Mouse (Mus musculus) mesoderm, embryonic 11.5 days (tissue): Measurements from ENCODE around the gene AI464131.

Experiments used
- DNase-seq: peaks from one replicate; pipeline ENCODE4 v3.0.0-alpha.2; 2012; ENCODE audit warnings: low read depth, low spot score

Gene AI464131

DNA sequence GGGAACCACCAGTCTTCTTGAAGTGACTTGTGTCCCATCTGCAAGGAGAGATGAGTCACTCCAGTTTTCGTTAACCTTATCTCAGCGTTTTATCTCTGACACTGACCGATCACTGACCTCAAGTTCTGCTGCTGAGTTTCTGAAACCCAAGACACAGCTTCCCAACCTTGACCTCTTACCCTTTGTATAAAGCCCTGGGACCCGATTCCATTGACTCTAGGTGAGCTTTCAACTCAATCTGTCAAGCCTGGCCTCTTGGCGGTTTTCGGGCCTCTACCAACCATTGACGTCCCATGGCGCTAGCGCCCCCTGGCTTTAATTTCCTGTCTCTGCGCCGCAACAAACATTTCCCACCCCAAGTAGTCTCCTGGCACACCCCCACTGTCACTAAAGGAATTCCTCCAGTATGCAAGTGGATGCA is 2.3 kb upstream of the AI464131 start:
- DNase-seq = no peak

DNA sequence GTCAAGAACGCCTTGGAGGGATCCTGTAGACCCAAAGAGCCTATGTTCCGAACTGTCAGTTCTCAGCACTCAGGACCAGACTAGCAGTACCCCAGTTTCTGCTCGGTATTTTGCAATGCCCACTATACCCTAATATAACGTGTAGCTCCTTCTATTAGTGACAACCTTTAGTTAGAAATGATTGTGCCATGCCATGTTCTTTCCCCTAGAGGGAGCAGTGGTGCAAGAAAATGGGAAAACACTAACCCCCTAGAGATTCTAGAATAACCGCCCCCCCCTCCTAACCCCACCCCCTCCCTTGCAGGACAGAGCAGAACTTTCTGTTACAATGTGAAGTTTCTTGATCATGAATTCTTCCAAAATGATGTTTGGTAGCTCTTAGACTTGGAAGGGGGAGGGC is 1.4 kb upstream of the AI464131 start:
- DNase-seq = no peak

DNA sequence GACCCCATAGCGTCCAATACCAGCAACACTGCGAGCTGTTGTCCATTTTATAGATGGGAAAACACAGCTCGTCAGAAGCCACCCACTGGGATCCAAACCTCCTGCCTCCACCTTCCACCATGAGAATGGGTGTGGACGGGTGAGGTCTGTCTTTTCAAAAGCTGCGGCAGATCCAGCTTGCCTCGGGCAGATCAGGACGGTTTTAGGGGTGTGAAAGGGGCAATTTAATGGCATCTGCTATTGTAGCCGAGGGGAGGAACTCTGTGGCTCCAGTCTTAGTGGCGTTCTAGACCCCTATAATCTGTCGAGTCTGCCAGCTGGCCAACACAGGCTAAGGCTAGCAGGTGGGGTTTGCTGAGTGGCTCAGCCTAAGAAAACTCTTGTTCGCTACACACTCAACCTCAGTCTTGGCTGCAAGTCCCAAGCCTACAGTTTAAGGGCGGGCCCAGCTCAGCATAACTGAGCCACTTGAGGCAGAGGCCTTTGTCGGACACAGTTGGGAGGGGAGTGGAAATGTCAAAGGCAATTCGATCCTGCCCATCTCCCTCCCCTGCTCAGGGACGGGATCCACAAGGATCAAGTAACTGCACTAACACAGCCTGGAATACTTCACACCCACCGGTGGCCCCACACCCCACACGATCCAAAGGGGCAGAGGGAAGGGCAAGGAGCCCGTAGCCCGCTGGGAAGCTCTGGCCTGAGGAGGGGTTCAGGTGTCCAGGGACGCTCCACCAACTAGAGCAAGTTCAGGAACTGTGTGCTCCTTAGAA is 520 bp downstream of the AI464131 start:
- DNase-seq = peak; percentile 34

DNA sequence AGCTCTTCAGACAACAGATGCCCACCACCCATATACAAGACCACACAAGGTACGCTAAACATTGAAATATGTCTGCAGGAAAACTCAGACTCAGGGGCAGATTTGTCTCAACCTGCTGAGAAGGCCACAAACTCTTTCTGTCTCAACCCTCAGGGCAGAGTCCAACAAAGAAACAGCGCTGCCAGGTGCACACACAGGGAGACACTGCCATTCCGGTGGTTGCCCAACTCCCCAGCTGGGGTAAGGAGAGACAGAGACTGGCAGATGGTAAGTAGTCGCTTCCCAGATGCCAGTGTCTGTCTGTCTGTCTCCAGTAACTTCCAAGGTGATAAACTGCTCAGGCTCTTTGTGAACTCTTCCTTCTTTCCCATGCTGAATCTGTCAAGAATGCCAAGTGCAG is 2.1 kb downstream of the AI464131 start:
- no peak for DNase-seq

DNA sequence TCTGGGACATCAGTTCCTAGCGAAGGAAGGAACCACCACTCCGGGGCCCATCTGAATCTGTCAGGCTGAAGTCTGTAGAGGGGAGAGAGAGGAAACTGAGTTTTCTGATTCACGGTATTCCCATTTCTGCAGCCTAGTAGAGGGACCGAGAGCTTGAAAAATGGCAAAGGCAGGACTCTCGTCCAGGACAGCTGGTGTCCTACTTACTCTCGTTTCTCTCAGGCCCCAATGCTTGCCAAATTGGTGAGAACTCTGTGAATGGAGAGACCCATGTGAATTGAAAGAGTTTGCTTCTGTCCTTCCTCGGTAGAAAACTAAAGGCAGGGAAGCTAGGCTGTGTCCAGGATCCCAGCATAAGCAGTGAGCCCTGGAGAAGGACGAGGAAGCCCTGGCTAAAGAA is 3.3 kb downstream of the AI464131 start:
- no peak for DNase-seq

DNA sequence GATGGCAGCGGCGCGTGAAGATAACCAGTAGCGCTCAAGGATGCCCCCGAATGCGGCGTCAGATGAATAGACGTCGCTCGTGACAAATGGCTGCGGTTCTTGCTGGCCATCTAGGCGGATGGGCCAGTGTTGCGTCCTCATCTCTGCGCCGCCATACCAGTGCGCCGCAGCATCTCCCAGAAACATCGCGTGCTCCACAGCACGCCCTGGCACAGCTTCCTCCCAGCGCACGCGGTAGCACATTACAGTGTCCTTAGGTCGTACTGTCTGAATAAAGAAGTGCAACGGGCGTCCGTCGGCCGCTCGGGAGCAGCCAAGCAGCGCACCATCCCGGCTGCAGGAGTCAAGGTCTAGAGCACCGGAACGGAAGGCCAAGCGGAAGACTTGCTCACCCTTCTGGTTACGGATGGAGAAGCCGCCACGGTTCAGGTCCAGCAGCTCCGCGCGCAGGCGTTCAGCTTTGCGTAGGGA is 3.9 kb downstream of the AI464131 start:
- peak; percentile 43 for DNase-seq

DNA sequence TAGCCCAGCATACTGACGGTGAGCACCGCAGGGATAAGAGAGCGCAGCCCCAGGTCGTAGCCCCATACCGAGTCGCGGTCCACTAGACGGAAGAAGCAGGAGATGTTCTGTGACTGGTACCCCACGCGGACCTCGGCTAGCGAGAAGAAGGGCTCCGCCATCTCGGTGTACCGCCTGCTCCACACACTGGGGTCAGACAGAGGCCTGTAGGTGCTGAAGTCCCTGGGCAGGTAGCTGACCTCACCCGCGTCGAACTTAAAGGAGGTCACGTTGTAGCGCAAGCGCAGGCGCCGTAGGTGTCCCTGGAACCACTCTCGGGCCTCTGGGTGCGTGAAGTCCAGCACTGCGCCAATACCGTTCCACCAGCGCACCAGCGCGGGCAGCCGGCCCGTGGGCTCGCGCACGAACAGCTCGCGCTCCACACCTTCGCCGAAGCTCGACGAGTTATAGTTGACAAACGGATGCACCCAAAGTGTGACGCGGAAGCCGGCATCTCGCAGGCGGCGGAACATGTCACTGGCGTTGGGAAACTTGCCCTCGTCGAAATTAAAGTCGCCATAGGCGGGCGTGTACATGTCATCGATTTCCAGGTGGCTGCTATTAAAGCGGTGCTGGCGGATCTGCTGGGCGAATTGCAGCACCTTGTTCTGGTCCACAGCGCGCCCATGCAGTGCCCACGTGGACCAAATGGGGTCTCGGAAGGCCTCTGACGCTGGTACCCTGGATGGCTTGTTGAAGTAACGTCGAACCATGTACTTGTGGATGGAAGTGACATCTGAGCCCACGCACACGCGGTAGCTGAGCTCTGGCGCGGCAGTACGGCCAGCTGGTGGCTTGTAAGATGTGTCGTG is 4.7 kb downstream of the AI464131 start:
- no peak for DNase-seq

DNA sequence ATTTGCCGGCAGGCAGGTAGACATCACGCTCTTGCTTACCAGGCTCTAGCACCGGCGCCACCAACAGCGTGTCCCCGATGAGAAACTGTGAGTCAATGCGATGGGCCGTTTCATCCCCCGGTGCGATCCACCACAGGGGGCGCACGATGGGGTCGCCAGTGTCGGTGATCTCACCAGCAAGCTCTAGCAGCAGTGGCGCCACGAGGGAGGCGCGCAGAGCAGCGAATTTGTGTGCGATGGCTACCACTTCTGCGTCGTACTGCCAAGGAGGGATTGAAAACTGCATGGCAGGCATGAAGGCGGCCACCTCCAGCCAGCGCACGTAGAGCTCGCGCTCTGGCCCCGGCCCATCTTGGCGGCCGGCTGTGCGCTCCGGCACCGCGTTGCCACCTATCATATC is 5.3 kb downstream of the AI464131 start:
- DNase-seq = peak; percentile 49

DNA sequence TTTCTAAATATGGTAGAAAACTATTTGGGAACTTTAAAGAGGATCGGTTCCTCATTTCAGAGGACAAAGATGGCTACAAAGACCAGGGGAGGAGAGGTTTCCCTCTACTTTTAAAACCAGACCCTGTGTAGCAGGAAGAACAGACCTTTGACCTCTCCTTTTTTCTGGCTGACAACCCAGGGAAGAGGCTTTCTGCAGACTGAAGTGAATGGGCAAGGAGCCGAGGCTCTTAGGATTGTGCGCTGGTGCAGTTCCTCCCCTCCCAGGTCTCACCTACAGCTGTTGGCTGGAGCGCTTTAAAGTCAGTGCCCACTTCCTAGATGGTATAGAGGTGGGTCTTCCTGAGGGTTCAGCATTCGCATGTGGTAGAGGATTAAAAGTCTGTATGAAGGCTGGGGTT is 5.8 kb downstream of the AI464131 start:
- DNase-seq = no peak

DNA sequence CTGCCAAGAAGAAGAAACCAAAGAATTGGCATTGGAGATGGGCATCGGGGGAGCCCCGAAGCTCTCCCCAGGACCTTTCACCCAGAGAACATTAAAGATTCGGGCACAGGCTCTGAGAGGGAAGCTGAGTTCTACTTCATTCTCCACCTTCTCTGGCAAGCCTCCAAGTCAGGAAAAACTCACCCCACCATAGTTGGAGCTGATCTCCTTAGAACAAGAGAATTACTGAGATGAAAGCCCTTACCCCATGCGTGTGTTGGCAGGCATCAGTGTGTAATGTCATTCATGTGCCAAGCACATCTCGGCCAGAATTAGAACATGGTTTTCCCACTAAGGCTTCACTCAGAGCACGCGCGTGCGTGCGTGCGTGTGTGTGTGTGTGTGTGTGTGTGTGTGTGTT is 7.0 kb downstream of the AI464131 start:
- no peak for DNase-seq

DNA sequence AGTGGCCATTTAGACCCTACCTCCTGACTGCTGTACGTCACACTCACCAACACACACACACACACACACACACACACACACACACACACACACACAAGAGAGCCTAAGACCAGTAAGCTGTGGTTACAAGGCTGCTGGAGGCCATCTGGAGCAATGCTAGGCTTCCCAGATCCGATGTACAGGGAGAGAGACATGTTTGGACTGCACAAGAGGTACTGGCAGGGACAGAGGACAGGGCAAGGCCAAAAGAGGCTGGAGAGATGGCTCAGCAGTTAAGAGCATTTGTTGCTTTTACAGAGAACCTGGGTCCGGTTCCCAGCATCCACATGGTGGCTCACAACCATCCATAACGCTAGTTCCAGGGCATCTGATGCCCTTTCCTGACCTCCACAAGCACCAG is 7.8 kb downstream of the AI464131 start:
- DNase-seq = no peak

DNA sequence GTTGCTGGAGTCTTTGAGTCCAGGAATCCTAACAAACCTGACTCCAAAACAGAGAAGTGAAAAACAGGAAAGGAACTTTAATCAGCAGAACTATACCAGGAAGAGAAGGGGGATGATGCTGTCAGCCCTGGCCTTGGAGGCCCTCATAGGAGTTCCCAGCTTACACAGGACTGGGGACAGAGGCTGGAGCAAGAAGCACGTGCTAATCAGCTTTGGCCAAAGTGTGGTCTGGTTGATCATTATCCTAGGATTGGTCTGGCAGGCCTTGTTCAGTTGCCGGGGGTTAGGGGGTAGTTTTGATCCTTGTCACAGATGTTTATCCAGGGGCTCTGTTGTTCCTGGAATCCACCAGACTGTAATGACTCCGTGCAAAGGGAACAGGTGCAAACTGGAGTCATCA is 8.5 kb downstream of the AI464131 start:
- no peak for DNase-seq

DNA sequence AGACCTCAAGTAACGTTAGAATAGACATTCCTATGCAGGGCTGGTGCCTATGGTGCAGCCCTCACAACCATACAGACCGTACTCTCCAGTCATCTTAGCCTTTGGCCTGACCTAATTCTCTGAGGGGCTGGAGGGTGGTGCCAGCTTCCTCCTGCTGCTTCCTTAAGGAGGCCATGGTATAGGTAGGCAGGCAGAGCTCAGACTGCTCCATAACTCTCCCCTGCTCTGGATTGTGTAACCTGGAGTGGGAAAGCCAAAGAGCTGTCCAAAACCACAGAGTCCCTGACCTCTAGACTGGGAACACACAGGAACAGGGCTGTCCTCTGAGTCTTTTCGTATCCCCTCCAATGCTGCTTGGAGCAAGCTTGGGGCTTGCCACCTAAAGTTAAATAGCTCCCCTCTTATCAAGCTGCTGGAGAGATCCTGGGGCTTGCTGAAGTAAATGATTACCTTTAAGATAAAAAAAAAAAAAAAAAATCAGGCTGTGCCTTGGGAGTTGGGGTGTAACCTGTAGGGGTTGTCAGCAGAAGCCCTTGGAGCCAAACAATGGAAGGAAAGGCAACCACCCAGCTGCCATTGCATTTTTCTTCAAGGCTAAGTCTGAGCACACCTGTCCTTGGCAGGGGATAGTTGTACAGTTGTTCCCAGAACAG is 9.3 kb downstream of the AI464131 start:
- DNase-seq = no peak

DNA sequence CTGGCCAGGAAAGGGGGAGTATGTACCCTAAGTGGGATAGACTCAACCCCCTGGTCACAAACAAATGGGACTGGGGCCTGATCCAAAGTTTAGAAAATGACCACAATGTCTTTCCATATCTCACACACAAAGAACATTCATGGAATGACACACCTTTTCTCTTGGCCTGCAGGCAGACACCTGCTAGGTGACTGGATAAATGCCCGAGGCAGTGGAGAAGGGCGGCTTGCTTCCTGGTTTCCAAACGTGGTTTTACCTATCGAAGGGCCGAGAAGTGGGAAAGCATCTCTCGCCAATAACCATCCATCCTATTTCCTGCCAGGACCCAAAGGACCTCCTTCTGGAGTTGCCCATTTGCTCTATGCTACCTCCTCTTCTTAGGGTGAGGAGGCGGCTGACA is 9.9 kb downstream of the AI464131 start:
- DNase-seq = no peak

DNA sequence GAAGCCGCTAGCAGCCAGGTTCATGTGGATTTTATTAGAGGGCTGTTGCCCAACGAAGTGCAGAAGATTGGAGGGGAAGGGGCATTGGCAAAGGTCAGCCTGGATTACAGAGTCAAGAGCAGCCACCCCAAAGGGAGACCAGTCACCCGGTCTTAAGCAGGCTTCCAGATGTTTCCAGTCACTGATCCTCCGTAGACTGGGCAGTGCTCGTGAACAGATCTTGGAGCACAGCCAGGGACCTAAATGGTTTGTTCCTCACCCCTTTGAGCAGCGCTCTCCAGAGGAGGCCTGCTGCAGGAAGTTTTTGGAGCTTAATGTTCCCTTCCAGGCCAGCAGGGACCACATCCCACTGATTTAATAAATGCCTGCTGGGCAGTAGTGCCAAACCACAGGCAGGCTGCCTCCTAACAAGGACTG is 21.3 kb downstream of the AI464131 start:
- peak; percentile 20 for DNase-seq

DNA sequence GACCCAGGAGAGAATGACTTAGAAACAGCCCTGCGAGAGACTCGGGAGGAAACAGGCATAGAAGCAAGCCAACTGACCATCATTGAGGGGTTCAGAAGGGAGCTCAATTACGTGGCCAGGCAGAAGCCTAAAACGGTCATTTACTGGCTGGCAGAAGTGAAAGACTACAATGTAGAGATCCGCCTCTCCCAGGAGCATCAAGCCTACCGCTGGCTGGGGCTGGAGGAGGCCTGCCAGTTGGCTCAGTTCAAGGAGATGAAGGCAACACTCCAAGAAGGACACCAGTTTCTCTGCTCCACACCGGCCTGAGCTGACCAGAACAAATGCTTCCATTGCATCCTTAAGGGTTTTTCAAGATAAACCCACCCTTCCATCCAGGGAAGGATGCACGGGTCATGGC is 22.6 kb downstream of the AI464131 start:
- DNase-seq = no peak

DNA sequence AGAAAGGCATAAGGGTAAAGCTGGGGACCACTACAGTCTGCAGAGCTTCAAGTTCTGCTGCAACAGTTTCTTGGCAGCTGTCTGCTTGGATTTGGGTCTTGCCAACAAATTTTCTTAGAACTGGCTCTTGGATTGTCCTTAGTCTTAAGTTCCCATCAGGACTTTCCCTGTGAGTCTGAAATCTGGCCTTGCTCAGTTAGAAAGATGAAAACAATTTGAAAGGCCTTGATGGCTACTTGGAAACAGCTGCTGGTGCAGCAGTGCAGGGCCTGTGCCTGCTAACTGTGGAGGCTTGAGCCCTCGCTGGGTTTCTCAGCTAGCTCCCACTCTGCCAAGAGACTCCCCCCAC is 23.4 kb downstream of the AI464131 start:
- DNase-seq = no peak

DNA sequence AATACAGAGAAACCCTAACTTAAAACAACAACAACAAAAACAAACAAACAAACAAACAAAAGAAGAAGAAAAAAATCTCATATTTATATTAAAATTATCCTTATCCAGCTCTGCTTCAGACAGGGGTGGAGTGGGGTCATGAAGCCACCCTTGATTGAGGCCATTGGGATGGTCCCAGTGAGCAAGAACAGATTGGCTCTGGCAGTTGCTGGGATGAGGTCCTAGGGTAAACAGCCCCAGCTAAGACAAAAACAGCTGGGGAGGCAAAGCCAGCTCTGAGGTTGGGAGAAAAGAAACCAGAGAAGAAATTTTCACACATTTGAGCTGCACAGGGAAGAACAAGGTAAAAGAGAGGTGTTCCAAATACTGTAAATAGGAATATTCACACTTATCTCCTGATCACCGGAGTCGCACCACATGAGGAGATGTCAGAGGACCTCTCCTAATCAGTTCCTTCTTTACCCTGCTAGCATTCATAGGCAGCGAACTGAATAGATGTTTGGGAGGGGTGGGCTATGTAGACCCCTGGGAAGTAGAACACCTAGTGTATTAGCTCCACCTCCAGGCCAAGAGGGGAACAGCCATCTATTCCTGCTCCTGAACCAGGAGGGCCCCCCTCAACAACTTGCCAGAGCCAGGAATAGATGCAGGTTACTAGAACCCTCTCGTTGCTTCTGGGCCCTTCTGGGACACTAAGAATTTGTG is 24.0 kb downstream of the AI464131 start:
- no peak for DNase-seq

DNA sequence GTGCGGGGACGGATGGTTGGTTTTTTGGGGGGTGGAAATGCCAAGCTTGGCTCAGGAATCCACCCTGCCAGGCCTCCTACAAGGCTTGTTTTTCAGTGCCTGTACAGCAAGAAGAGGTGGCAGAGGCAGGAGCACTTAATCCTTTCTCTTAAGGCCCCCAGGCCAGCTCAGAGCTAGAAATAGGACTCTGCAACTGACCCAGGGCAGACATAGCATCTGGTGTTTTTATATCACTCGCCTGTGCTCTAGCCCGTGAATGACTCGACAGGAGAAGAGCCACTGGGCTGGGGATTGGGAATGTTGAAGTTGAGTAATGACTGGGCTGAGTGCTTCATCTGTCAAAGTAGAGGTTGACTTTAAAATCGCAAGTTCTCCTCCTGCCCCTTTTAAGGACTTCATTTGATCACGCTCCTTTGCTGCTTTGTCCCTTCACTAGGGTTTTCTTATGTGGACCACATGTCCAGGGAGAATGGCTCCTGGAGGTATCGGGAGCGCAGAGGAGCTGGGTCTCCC is 25.2 kb downstream of the AI464131 start:
- DNase-seq = no peak

DNA sequence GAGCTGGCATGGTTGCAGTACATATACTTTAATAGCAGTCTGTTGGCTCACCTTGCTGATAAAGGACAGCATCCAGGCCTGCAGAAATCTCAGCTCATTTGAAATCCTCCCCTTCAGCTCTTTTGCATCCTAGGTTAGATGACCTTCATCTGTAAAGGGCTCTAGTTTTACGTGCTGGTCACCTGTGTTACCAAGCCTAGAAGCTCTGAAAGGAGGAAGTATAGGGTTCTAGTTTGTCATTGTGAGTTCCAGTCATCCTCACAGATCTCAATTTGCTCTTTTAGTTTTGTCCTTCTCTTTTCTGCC is 31.5 kb downstream of the AI464131 start:
- DNase-seq = no peak

DNA sequence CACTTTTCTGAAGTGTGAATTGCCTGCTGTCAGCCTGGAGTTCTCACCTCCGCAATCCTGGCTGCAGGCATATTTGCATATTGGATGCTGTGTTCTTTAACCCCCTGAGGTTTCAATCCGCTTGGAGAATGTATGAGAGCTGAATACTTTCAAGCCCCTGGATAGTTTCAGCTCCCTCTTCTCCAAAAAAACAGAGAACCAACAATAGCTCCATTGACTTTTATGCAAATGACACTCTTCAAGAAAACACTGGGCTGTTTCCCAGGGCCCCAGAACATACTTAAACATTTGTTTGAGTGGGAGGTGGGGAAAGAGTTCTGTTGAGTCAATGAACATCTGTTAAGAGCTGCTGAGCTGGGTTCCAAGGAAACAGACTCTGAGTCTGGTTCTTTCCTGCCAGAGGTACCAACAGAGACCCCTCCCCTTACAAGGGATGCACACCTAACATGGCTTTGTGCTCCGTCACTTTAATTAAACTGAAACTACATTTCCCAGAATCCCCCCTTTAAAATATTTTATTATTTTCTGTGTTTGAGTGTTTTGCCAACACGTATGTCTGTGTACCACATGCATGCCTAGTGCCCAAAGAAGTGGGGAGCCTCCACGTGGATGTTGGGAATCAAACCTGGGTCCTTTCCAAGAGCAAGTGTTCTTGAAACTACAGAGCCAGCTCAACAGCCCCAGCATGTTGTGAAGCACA is 32.0 kb downstream of the AI464131 start:
- peak; percentile 49 for DNase-seq
